Mouse (Mus musculus): Measurements from ENCODE around the gene Zmynd8.

DNA sequence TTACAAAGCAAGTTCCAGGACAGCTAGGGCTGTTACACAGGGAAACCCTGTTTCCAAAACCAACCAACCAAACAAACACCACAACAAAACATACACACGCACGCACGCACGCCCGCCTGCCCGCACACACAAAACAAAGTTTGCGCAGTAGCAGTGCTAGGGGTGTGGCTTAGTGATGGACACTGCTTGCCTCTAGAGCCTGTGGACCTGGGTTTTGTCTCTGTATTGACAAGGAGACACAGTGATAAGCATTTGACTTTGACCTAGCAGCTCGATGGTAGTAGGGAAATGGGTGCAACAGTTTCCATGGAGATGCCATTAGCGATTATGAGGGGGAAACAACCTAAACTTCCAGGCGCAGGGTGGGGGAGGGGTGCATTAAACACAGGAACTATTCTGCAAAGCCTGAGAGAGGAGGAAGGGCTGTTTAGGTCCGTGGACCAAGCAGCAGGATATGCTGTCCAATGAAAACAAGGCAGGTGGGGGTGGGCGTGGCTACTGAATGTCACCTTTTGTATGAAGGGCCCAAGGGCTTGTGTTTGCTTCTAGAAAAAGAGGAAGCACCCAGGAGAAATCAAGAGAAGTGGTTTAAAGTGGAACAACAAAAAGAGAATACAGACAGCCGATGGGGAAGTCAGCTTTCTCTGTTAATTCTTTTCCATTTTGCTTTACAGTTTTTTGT is 23.4 kb upstream of the Zmynd8 start:
- no peak for TF ChIP-seq CTCF (IDR thresholded peaks at IDR 0.05; ENCODE audit: borderline replicate concordance, insufficient read depth, low read length)
- no peak for TF ChIP-seq POLR2A (IDR thresholded peaks at IDR 0.05; ENCODE audit: low read depth, low read length)

Data from embryonic fibroblast, embryonic 13.5 days (primary cell).